Mouse (Mus musculus): ENCODE data around the gene Babam1. TPM values are rescaled to one million over a fixed set of nuclear protein-coding genes. Genes with fewer than 3 reads are reported as not detected.

Gene Babam1
- polyA plus RNA-seq, 1 experiment from 2014 or later = 119 TPM

GRCm38 (mm10) chr8:71395629-71396028, 1.0 kb upstream of the Babam1 start, which contains the start of gene Ushbp1:
TSS of gene Ushbp1 (minus strand) at chr8:71395802.
- 0 out of 2 replicates have a peak, but pooled peaks cover 4% of the 10 kb centered on the region for H3K4me1 ChIP-seq (ENCODE audit: control insufficient read depth, insufficient read depth, low read length)
- WGBS = 83% methylated on average over 9 of the region's 9 CpGs
- H3K27ac ChIP-seq (replicated peaks; ENCODE audit: low read depth, low read length) = no peak within 1 kb of the TSS
- H3K36me3 ChIP-seq (ENCODE audit: control insufficient read depth, insufficient read depth, low read length) = peaks cover 4% of the 10 kb centered on the region; the same call in 1 of the 2 replicates
- no peak for ATAC-seq (ENCODE audit: insufficient number of reproducible peaks, low FRiP score, low TSS enrichment, low read depth)
- DNase-seq (ENCODE audit: low spot score) = no peak
- peak within 1 kb of the TSS; percentile 36 for H3K4me2 ChIP-seq (ENCODE audit: low read depth, severe bottlenecking)
- H3K9ac ChIP-seq (ENCODE audit: low read length) = no peak within 1 kb of the TSS
- peak within 1 kb of the TSS; percentile 79 for H3K4me3 ChIP-seq (ENCODE audit: low read depth, low read length)
- H3K27me3 ChIP-seq (ENCODE audit: control insufficient read depth, insufficient read depth, low read length) = no peaks in the 10 kb centered on the region
- no peaks in the 10 kb centered on the region; the same call in 1 of the 2 replicates for H3K9me3 ChIP-seq (ENCODE audit: control insufficient read depth, low read length)

GRCm38 (mm10) chr8:71397701-71398100, 1.0 kb downstream of the Babam1 start:
- no peaks in the 10 kb centered on the region for H3K27me3 ChIP-seq (ENCODE audit: control insufficient read depth, insufficient read depth, low read length)
- peaks cover 4% of the 10 kb centered on the region; the same call in 1 of the 2 replicates for H3K36me3 ChIP-seq (ENCODE audit: control insufficient read depth, insufficient read depth, low read length)
- DNase-seq (ENCODE audit: low spot score) = no peak
- no peaks in the 10 kb centered on the region; the same call in 1 of the 2 replicates for H3K9me3 ChIP-seq (ENCODE audit: control insufficient read depth, low read length)
- H3K9ac ChIP-seq (ENCODE audit: low read length) = no peak overlapping the region
- H3K4me1 ChIP-seq (ENCODE audit: control insufficient read depth, insufficient read depth, low read length) = 0 out of 2 replicates have a peak, but pooled peaks cover 4% of the 10 kb centered on the region
- WGBS = 87% methylated on average over 12 of the region's 12 CpGs
- H3K4me3 ChIP-seq (ENCODE audit: low read depth, low read length) = peak overlapping the region; percentile 79
- ATAC-seq (ENCODE audit: insufficient number of reproducible peaks, low FRiP score, low TSS enrichment, low read depth) = no peak
- H3K4me2 ChIP-seq (ENCODE audit: low read depth, severe bottlenecking) = peak overlapping the region; percentile 71
- no peak overlapping the region for H3K27ac ChIP-seq (replicated peaks; ENCODE audit: low read depth, low read length)

- Histone ChIP-seq H3K9me3 (ENCODE audit: control insufficient read depth, low read length) (no peaks in the 10 kb centered on the region), H3K9ac (ENCODE audit: low read length) (no peak overlapping the region), H3K4me3 (ENCODE audit: low read depth, low read length) (no peak overlapping the region), H3K4me1 (ENCODE audit: control insufficient read depth, insufficient read depth, low read length) (0 out of 2 replicates have a peak, but pooled peaks cover 4% of the 10 kb centered on the region), H3K27me3 (ENCODE audit: control insufficient read depth, insufficient read depth, low read length) (no peaks in the 10 kb centered on the region), H3K27ac (replicated peaks; ENCODE audit: low read depth, low read length) (no peak overlapping the region), H3K4me2 (ENCODE audit: low read depth, severe bottlenecking) (no peak overlapping the region), H3K36me3 (ENCODE audit: control insufficient read depth, insufficient read depth, low read length) (peaks cover 4% of the 10 kb centered on the region; the same call in 1 of the 2 replicates)
- ATAC-seq (ENCODE audit: insufficient number of reproducible peaks, low FRiP score, low TSS enrichment, low read depth) = no peak
- 92% methylated on average over 2 of the region's 2 CpGs for WGBS
- DNase-seq (ENCODE audit: low spot score) = no peak
Measured at GRCm38 (mm10) chr8:71400826-71401225, 4.2 kb downstream of the Babam1 start.

- H3K9ac ChIP-seq (ENCODE audit: low read length) = no peak overlapping the region
- DNase-seq (ENCODE audit: low spot score) = no peak
- H3K27ac ChIP-seq (replicated peaks; ENCODE audit: low read depth, low read length) = no peak overlapping the region
- peaks cover 4% of the 10 kb centered on the region; the same call in 1 of the 2 replicates for H3K36me3 ChIP-seq (ENCODE audit: control insufficient read depth, insufficient read depth, low read length)
- ATAC-seq (ENCODE audit: insufficient number of reproducible peaks, low FRiP score, low TSS enrichment, low read depth) = no peak
- H3K9me3 ChIP-seq (ENCODE audit: control insufficient read depth, low read length) = no peaks in the 10 kb centered on the region
- peaks cover 6% of the 10 kb centered on the region; the same call in 1 of the 2 replicates for H3K4me1 ChIP-seq (ENCODE audit: control insufficient read depth, insufficient read depth, low read length)
- no peaks in the 10 kb centered on the region for H3K27me3 ChIP-seq (ENCODE audit: control insufficient read depth, insufficient read depth, low read length)
- H3K4me3 ChIP-seq (ENCODE audit: low read depth, low read length) = no peak overlapping the region
- no peak overlapping the region for H3K4me2 ChIP-seq (ENCODE audit: low read depth, severe bottlenecking)
Measured at GRCm38 (mm10) chr8:71401454-71401853, 4.8 kb downstream of the Babam1 start.

GRCm38 (mm10) chr8:71402446-71402964, 5.8 kb downstream of the Babam1 start:
- peaks cover 4% of the 10 kb centered on the region; the same call in 1 of the 2 replicates for H3K36me3 ChIP-seq (ENCODE audit: control insufficient read depth, insufficient read depth, low read length)
- no peak overlapping the region for H3K4me3 ChIP-seq (ENCODE audit: low read depth, low read length)
- H3K9ac ChIP-seq (ENCODE audit: low read length) = no peak overlapping the region
- ATAC-seq (ENCODE audit: insufficient number of reproducible peaks, low FRiP score, low TSS enrichment, low read depth) (no peak), DNase-seq (ENCODE audit: low spot score) (no peak)
- H3K27ac ChIP-seq (replicated peaks; ENCODE audit: low read depth, low read length) = no peak overlapping the region
- H3K27me3 ChIP-seq (ENCODE audit: control insufficient read depth, insufficient read depth, low read length) = no peaks in the 10 kb centered on the region
- H3K9me3 ChIP-seq (ENCODE audit: control insufficient read depth, low read length) = no peaks in the 10 kb centered on the region
- H3K4me1 ChIP-seq (ENCODE audit: control insufficient read depth, insufficient read depth, low read length) = peaks cover 6% of the 10 kb centered on the region; the same call in 1 of the 2 replicates
- H3K4me2 ChIP-seq (ENCODE audit: low read depth, severe bottlenecking) = no peak overlapping the region
- WGBS = 89% methylated on average over 9 of the region's 9 CpGs

- Histone ChIP-seq H3K4me2 (ENCODE audit: low read depth, severe bottlenecking) (no peak overlapping the region), H3K27ac (replicated peaks; ENCODE audit: low read depth, low read length) (no peak overlapping the region), H3K36me3 (ENCODE audit: control insufficient read depth, insufficient read depth, low read length) (peaks cover 6% of the 10 kb centered on the region; the same call in 1 of the 2 replicates), H3K27me3 (ENCODE audit: control insufficient read depth, insufficient read depth, low read length) (no peaks in the 10 kb centered on the region), H3K9me3 (ENCODE audit: control insufficient read depth, low read length) (no peaks in the 10 kb centered on the region), H3K9ac (ENCODE audit: low read length) (no peak overlapping the region), H3K4me1 (ENCODE audit: control insufficient read depth, insufficient read depth, low read length) (peaks cover 4% of the 10 kb centered on the region; the same call in 1 of the 2 replicates), H3K4me3 (ENCODE audit: low read depth, low read length) (no peak overlapping the region)
- ATAC-seq (ENCODE audit: insufficient number of reproducible peaks, low FRiP score, low TSS enrichment, low read depth) (no peak), DNase-seq (ENCODE audit: low spot score) (no peak)
- 84% methylated on average over 6 of the region's 6 CpGs for WGBS
Measured at GRCm38 (mm10) chr8:71403107-71403885, 6.6 kb downstream of the Babam1 start.

GRCm38 (mm10) chr8:71404011-71404410, 7.3 kb downstream of the Babam1 start:
- ATAC-seq (ENCODE audit: insufficient number of reproducible peaks, low FRiP score, low TSS enrichment, low read depth) (no peak), DNase-seq (ENCODE audit: low spot score) (no peak)
- no peak overlapping the region for H3K4me2 ChIP-seq (ENCODE audit: low read depth, severe bottlenecking)
- peaks cover 7% of the 10 kb centered on the region; the same call in 1 of the 2 replicates for H3K36me3 ChIP-seq (ENCODE audit: control insufficient read depth, insufficient read depth, low read length)
- no peaks in the 10 kb centered on the region for H3K27me3 ChIP-seq (ENCODE audit: control insufficient read depth, insufficient read depth, low read length)
- peaks cover 4% of the 10 kb centered on the region; the same call in 1 of the 2 replicates for H3K4me1 ChIP-seq (ENCODE audit: control insufficient read depth, insufficient read depth, low read length)
- no peak overlapping the region for H3K9ac ChIP-seq (ENCODE audit: low read length)
- H3K27ac ChIP-seq (replicated peaks; ENCODE audit: low read depth, low read length) = no peak overlapping the region
- H3K4me3 ChIP-seq (ENCODE audit: low read depth, low read length) = no peak overlapping the region
- H3K9me3 ChIP-seq (ENCODE audit: control insufficient read depth, low read length) = no peaks in the 10 kb centered on the region
- WGBS = 93% methylated on average over 8 of the region's 8 CpGs

GRCm38 (mm10) chr8:71404951-71405351, 8.3 kb downstream of the Babam1 start:
- ATAC-seq (ENCODE audit: insufficient number of reproducible peaks, low FRiP score, low TSS enrichment, low read depth) = no peak
- Histone ChIP-seq H3K9ac (ENCODE audit: low read length) (no peak overlapping the region), H3K36me3 (ENCODE audit: control insufficient read depth, insufficient read depth, low read length) (peaks cover 10% of the 10 kb centered on the region; the same call in 1 of the 2 replicates), H3K4me3 (ENCODE audit: low read depth, low read length) (0 out of 2 replicates have a peak overlapping the region, but pooled peaks have one; percentile 81), H3K4me2 (ENCODE audit: low read depth, severe bottlenecking) (peak overlapping the region; percentile 93; the same call in 1 of the 2 replicates), H3K9me3 (ENCODE audit: control insufficient read depth, low read length) (no peaks in the 10 kb centered on the region), H3K27me3 (ENCODE audit: control insufficient read depth, insufficient read depth, low read length) (no peaks in the 10 kb centered on the region), H3K4me1 (ENCODE audit: control insufficient read depth, insufficient read depth, low read length) (peaks cover 4% of the 10 kb centered on the region; the same call in 1 of the 2 replicates), H3K27ac (replicated peaks; ENCODE audit: low read depth, low read length) (no peak overlapping the region)
- DNase-seq (ENCODE audit: low spot score) = no peak
- WGBS = 87% methylated on average over 9 of the region's 9 CpGs

Data from limb, embryonic 11.5 days (tissue).